Mouse (Mus musculus): ENCODE measurements around the gene Wdr66. TPM values are rescaled to one million over a fixed set of nuclear protein-coding genes. Genes with fewer than 3 reads are reported as not detected.
A peak's percentile ranks its signal among the peaks of the same experiment; 100 is the strongest.

Gene Wdr66
- total RNA-seq, 2 experiments from 2014 or later = 0.97 to 1.4 TPM

DNA sequence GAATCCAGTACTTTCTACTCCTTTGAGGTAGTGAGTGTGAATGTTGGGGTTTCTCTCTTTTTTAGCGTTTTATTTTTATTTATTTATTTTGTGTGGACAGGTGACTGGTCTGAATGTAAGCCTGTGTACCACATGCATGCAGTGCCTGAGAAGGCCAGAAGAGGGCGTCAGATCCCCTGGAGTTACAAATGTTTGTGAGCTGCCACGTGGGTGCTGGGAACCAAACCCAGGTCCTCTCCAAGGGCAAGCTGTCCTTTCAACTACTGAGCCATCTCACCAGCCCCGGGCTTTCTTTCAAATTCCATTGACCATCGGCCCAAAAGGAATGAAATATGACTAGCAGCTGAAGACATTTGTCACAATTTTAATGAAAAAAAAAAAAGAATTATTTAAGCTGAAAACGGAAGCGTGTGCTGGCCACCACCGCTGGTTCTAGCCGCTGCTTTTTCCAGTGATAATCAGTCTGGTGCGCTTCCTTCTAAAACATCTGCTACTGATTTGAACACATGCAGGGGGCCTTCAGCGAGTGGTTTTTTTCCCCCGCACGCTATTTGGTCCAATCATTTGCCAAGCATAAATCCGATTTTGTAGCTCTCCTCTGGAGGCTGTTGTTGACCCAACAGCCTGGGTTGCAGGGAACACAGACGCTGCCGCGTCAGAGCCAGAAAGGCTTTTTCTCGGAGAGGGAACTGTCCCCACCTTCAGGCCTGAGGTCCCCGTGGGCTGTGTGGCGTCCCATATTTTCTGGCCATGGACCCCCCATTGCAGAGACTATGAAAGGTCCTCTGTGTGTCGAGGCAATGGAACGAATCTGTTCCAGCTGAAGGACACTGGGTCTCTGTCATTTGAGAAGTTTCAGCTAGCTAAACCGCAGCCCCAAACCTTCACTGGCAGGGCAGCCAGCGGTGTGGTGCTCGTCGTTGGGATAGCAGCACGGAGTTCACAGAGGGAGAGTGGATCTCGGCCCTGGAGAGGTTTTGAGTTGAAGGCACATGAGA lies 16.9 kb downstream of the Wdr66 start:
- DNase-seq = no peak
- intact Hi-C loops (cut with DNase I) = no loop called here

DNA sequence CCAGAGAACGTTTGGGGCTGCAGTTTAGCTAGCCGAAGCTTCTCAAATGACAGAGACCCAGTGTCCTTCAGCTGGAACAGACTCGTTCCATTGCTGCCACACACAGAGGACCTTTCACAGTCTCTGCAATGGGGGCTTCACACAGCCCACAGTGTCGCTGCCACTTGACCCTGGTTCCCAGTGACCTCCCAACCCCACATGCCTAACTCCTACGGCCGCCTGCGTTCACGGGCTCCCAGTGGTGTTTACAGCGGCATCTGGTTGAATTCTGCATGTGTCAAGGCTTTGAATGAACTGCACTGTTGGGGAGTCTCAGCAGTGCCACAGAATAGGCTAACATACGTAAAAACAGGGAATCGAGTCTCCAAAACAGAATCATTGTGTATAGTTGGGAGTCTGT lies 19.0 kb downstream of the Wdr66 start:
- intact Hi-C loops (cut with DNase I) = no loop called here

DNA sequence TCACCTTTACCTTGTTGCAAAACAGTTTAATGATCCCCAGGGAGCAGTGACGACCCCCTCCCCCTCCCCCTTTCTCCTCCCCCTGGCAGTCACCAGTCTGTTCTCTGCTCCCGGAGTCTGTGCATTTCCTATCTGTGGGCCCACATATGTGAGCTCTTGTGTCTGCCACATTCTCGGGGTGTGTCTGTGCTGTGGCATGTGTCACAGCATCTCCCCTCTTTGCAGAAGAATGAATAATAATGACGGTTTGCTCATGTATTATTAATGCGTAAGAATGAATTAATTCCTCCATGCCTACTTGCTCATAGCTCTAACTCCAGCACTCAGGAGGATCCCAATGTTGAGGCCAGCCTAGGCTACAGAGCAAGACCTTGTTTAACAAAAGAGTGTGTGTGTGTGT lies 21.0 kb downstream of the Wdr66 start:
- intact Hi-C loops (cut with DNase I) = no loop called here
- no peak for DNase-seq

More for the DNA sequence above, 19.0 kb downstream of the Wdr66 start:
- no peak for DNase-seq

DNA sequence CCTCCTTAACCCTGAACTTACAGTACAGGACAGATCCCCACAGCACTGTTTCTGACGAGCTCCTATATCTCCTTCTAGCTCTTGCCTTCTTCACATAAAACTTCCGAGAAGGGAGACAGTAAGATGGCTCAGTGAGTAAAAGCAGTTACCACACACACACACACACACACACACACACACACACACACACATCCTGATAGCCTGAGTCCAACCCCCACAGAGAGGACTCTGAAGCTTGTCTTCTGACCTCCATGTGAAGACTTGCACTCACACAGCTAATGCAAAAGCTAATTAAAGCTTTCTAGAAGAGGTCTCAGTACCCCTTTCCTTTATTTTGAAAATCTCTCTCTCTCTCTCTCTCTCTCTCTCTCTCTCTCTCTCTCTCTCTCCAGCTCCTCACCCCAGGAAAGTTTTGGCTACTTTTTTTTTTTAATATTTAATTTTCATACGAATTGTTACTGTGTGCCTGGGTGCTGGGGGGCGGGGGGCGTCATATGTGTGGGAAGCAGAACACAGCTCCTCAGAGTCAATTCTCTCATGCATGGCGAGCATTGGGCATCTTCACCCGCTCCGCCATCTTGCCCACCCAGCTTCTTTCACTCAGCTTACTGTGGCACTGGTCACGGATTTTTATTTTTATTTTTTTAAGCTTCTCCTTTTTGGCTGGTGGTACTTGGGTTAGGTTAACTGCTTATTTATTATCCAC lies 24.9 kb downstream of the Wdr66 start:
- DNase-seq = no peak
- intact Hi-C loops (cut with DNase I) = no loop called here

DNA sequence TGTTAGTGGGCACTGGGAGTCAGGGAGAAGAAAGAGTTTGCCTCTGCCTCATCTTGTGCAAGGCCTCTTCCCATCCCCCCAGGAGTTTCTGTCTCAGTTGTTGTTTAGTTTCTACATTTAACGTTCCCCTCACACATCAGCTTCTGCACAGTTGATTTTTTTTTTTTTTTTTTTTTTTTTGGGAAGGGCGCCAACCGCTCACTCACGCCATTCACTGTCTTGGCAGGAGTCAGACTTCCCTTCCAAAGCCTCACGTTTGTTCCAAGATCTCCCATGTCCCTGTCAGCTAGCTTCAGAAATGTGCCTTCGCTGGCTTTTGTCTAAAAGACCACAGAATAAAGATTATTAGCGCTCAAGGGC lies 25.4 kb downstream of the Wdr66 start:
- intact Hi-C loops (cut with DNase I) = no loop called here
- DNase-seq = no peak

DNA sequence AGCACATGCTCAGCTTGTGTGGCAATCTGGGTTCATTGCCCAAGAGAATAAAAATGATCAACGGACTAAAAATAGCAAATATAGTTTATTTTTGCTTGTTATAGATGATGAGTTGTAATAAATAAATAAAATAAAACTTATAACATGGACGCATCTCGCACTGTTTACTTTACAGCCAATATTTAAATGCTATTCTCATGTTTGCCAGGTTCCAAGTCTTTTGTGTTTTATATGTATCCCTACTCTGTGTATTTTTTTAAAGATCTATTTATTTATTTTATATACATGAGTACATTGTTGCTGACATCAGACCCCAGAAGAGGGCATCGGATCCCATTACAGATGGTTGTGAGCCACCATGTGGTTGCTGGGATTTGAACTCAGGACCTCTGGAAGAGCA lies 25.8 kb downstream of the Wdr66 start:
- DNase-seq = no peak
- intact Hi-C loops (cut with DNase I) = no loop called here

DNA sequence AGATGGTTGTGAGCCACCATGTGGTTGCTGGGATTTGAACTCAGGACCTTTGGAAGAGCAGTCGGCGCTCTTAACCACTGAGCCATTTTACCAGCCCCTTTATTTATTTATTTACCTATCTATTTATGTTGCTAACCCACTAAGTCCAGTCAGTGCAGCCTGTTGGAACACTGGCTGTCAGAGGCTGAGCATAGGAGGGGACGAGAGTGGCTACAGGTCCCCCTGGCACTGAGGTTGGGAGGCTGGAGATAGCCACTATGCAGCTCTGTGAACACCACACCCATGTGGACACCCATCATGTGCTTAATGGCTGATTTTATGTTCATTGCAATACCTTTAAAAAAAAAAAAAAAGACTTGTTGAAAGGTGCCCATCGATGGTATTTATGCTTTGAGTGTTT lies 27.3 kb downstream of the Wdr66 start:
- intact Hi-C loops (cut with DNase I) = no loop called here

DNA sequence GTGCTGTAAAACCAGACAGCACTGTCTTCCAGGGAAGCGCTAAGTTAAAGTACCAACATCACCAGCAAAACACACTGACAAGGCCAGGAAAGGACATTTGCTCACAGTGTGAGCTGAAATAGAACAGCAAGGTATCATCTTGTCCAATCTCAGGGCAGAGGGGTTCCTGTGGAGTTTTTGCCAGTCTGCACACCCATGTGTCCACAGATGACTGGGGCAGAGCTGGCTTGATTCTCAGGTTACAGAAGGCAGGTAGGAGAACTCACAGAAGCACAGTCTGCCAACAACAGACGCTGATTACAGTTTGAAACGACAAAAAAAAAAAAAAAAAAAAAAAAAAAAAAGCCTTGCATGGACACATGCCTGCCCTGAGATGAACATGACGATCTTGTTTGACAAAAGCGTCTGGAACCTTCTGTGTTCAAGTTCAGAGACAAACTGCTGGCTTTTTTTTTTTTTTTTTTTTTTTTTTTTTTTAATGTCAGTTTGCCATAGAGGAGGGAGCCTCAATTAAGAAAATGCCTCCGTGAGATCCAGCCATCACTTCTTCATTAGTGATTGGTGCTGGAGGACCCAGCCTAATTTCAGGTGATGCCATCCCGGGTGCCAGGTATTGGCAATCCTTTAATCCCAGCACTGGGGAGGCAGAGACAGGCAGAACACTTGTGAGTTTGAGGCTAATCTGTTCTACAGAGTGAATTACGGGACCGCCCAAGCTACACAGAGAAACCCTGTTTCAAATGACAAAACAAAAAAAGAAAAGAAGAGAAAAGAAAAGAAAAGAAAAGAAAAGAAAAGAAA lies 29.6 kb downstream of the Wdr66 start:
- DNase-seq = no peak
- intact Hi-C loops (cut with DNase I) = no loop called here

More for the DNA sequence above, 27.3 kb downstream of the Wdr66 start:
- DNase-seq = no peak

DNA sequence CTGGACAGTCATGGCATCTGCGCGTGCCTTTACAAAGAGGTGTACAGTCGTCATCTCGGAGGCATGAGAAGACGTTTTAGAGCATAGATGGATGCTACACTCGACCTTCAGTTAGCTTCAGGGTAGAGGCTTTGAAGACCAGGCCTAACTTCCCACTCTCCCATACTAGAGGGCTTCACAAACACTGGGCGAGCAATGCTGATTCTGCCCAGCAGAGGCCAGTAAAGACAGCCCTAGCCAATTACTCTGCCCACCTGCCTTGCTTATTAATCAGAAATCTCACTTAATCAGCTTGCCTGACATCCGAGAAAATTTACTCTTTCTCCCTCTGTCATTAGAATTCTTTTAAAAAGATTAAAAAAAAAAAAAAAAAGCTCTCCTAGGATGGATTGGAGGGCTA lies 33.3 kb downstream of the Wdr66 start:
- intact Hi-C loops (cut with DNase I) = loop anchor here (2.0 to 5.0 kb wide), 2 partner anchors 84 to 152 kb away; no protein-coding TSS in a partner anchor
- DNase-seq = peak; percentile 22 to 40

DNA sequence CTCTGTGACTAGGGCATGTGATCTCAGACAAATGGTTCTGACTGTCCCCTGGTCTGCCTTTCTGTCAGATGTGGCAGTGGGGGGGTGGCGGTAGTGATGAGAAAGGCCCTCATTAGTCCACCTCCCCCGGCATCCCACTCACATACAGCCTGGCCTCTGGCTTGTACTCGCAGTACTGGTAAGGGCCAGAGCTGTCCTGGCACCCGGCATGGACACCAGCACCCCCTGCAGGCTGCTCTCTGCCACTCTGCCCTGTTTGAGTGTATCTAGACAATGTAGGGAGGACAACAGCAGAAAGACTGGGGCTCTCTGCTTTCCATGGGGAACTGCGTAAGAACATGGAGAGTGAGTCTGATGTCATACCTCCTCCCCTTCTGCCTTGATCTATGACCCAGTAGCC lies 36.2 kb downstream of the Wdr66 start:
- DNase-seq = no peak
- intact Hi-C loops (cut with DNase I) = loop anchor here (5.0 kb wide), 1 partner anchor 149 kb away; no protein-coding TSS in a partner anchor

DNA sequence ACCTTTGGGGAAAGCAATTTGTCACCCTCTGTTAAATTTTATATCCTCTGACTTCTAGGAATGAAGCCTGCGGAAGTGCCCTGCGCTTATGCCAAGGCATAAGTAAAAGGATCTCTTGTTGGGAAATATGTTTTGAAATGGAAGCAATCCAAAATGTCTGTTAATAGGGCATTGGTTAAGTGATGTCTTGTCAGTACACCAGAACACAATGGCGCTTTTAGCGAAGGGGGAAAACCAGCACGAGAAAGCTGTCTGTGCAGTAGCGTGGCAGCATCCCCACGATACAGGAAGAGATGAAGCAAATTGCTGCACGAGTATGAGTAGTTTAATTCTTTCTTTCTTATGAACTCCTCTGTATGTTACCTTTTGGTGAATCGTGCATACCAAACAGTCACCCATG lies 42.8 kb downstream of the Wdr66 start:
- DNase-seq = no peak
- intact Hi-C loops (cut with DNase I) = no loop called here

DNA sequence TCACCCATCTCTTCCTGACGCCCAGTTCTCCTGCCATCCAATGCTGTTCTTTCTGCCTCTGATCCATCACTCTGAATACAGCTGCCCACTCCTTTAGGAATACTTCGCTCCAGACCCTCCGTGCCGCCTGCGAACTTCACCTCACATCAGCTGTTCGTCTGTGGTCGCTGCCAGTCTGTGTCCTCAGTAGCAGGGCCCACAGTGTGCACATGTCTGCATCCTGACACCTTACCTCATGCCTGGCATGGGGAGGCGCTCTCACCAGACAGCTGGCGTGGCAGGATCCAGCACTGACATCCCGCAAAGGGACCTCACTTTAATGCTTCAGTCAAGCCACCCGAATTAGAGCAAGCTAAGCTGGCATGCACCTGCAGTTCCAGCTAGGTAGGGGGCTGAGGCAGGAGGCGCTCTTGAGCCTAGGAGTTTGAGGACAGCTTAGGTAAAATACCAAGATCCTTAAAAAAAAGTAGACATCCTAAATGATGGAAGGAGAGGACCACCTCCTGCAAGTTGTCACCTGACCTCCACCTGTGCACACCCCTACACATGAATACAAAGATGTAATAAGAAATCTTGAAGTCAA lies 44.4 kb downstream of the Wdr66 start:
- intact Hi-C loops (cut with DNase I) = loop anchor here (1.0 kb wide), 1 partner anchor 21 kb away; no protein-coding TSS in a partner anchor
- no peak for DNase-seq

DNA sequence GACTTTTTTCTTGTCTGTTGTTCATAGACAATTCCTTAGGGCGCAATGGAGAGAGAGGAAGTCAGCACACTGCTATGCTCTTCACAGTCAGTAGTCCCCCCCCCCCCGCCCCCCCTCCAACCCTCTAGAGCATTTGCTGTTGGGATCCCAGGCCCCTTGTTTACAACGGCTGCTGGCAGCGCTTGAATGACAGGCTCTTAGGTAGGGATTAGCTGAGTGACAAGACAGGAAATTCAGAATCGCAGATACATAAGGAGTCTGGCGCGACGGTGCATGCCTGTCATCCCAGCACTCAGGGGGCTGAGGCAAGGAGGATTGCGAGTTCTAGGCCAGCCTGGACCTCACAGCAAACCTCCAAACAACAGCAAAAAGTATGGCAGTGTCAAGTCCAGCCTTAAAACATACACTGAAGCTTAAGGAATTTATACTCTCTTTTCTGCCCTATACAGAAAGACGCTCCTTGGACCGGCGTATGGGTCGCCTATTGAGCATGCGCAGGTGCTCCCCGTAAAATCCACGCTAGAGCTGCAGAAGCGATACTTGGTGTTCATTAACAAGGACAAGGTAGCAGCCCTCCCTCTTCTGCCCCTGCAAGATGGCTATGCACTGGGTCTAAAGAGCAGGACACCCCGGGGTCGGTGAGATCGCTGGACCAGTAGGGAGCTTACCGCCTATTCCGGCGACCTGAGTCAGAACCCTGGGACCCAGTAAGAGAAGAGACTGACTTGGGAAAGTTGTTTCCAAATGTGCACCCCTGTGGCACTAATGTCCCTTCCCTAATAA lies 45.3 kb downstream of the Wdr66 start:
- no peak for DNase-seq
- intact Hi-C loops (cut with DNase I) = loop anchor here (1.0 kb wide), 1 partner anchor 20 kb away; no protein-coding TSS in a partner anchor

DNA sequence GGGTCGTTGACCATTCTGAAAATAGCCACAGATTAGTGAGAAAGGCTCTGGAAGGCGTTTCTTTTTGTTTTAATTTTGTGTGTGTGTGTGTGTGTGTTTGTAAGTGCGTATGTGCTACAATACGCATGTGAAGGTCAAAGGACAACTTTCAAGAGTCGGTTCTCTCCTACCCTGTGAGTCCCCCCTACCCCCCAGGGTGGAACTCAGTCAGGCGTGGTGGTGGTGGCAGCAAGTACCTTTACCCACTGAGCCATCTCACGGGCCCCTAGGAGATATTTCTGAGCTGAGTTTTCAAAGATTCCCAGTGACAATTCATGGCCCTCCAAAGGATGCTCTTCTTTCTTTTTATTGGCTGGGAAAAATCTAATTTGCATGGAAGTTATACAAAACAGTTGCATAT lies 45.9 kb downstream of the Wdr66 start:
- intact Hi-C loops (cut with DNase I) = no loop called here
- no peak for DNase-seq

DNA sequence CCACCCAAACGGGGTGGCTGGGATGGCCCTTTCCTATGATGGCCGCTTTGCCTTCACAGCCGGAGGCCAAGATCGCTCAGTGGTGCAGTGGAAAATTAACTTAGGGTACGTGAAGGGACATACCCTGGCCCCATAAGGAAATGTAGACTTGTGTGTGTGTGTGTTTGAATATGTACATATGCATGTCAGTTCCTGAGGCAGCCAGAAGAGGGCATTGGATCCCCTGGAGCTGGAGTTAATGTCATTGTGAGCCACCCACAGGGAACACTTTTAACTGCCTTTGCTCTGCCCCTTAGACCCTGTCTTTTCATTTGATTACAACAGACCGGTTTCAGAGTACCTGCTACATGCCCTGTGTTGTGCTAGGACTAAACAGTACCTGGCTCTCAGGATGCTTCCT lies 46.6 kb downstream of the Wdr66 start:
- intact Hi-C loops (cut with DNase I) = no loop called here
- no peak for DNase-seq

DNA sequence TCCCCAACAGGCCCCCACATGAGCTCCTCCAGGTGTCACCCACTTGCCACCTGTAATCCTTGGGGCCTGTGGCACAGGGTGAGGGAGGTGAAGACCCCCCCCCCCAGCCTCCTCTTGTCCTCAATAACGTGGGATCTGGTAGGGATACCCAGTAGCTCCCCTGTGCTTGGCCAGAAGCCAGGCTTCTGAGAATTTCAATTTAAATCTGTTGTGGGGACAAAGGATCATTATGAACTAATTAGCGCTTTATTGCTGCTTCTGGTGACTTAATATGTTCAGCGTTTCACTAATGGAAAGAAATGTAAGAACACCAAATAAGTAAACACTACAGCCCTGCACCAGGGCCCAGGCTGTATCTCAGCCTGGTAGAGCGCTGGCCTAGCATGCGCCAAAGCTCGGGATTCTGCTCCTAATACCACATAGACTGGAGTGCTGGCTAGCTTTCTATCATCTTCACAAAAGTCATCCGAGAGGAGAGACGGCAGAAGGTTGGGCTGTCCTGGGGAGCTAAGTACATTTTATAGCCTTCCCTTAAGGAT lies 48.7 kb downstream of the Wdr66 start:
- DNase-seq = no peak
- intact Hi-C loops (cut with DNase I) = no loop called here

DNA sequence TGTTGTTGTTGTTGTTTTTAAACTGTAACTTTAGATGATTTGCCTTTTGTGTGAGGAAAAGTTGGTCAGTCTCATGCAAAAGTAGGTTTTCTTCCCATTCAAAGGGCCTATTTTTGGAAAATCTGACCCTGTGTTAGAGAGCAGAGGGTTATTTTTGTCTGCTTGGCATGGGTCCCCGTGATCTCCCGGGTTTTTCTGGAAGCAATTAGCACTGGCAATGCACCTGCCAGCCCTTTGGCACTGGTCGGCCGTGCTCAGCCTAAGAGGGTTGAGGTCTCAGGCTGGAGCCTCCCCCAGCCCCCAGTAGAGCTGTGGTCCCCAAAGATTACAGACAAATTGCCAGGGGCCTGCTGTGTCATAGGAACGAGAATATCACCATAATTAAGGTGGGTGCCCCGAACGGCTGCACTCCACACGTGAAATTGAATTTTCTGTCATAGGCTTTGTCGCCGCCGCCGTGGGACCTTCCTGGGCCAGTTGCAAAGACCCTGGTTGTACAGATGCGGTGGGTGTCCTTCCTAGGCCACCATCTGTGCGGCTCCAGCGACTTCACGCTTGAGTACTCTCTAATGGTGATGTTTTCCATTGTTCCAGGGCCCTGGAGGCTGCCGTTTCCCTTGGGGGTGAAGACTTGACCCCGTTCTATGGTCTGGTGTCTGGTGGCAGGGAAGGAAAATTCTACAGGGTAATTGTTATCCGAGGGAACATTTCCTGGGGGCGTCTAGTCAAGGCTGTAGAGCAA lies 50.0 kb downstream of the Wdr66 start:
- intact Hi-C loops (cut with DNase I) = no loop called here
- peak; percentile 29 to 31 for DNase-seq

DNA sequence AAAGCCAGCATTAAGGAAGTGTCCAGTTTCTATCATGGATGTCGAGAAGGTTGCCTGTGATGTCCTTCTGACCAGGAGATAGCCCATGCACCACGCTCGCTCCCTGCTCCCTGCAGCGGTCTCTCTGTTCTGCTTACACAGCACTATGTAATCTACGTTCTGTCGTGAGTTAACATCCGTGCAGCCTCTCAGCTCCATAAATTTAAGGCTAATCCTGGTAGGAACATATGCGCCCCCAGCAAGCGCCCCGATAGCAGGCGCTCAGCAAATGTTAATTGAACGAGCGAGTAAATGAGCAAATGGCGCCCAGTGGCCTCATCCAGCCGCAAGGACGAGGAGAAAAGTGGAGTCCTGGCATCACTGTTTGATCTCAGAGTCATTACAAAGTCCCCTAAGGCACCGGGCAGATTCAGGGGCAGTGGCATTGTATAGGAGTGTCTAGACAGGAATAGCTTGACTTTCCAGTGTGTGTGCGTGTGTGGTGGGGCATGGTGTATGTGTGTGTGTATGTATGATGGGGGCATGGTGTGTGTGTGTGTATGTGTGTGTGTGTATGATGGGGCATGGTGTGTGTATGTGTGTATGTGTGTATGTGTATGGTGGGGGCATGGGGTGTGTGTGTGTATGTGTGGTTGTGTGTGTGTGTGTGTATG lies 55.9 kb downstream of the Wdr66 start:
- intact Hi-C loops (cut with DNase I) = no loop called here
- no peak for DNase-seq
